Mouse (Mus musculus) cerebellum, postnatal 4 days (tissue): Measurements from ENCODE around the gene Rims1.
A peak's percentile ranks its signal among the peaks of the same experiment; 100 is the strongest.

ENCODE experiments used
- DNase-seq, 2 experiments: peaks; one replicate each; pipeline ENCODE4 v3.0.0; 2022; ENCODE audit warnings: low spot score in 2 of 2, mixed read lengths in 1 of 2

Rims1 gene

GRCm38 (mm10) chr1:22805726-22806625 is at the start of gene Rims1:
Gene Rims1 (minus strand): TSS chr1:22805994.
- peak; percentile 48 to 65 for DNase-seq

DNA sequence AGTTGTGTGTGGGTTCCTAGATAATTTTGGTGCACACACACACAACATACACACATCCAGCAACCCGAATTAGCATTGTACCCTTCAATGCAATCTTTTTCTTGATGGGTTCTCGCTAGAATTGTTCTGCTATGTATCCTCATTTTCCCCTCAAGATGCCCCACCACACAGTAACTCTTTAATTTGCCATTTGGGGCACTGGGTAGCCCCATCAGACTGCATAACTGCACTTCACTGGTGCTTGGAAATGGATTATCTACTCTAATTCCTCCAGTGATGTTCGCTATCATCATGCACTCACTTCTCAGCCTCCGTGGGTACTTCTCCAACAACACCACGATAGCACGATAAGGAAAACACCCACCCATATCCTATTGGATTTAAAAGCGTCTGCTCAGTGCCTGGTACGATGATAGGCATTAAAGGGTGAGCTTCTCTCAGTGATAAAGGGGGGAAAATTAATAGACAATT is 867 bp upstream of the Rims1 start:
- no peak for DNase-seq

GRCm38 (mm10) chr1:22805025-22805725 is 619 bp downstream of the Rims1 start:
- peak in 1 of 2 experiments; percentile 26 for DNase-seq

- no peak for DNase-seq
Observed at GRCm38 (mm10) chr1:22804148-22804885, 1.5 kb downstream of the Rims1 start.

DNA sequence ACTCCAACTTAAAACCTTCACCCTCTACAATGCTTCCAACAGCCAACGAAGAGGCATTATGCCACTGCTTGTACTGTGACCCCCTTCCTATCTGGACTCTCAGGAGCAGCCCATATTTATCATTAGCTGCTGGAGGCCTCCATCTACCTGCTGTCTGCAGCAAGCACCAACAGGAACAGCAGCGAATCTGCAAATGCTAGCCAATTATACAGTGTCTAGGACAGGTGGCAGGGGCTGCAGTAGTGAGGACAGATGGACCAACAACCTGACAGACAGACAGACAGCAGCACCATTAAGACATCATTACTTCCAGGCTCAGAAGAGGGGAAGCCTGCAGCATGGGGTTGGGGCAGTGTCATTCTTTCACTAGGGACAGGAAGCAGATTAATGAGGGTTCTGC is 2.3 kb downstream of the Rims1 start:
- no peak for DNase-seq

DNA sequence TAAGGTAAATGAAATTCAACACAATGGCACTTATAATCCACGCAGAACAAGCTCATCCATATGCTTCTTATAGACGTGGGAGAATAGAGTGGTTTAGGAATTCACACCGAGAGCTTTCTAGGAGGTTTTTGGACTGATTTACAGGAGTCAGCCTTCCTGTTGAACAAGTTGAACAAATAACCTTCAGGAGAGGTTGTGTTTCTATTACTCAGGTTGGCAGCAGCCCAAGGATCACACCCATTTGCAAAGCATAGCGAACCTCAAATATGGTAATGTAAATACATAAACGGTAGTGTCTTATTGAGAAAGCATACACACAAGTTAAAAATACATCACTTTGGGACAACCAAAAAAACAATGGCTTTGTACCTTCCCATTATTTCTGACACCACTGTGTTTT is 5.5 kb downstream of the Rims1 start:
- DNase-seq, result no peak

DNA sequence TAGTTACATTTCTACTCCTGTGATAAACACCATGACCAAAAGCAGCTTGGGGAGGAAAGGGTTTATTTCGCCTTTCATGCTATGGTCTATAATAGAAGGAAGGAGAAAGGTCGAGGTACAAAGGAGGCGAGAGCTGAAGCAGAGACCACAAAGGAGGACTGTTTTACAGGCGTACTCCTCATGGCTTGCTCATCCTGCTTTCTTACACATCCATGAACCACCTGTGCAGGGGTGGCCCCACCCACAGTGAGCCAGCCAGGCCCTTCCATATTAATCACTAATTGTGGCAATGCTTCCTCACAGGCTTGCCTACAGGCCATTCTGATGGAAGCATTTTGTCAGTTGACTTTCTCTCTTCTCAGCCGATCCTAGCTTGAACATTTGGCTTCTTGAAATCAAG is 8.7 kb downstream of the Rims1 start:
- DNase-seq, result no peak

GRCm38 (mm10) chr1:22789391-22789909 is 16.3 kb downstream of the Rims1 start:
- no peak for DNase-seq

- no peak for DNase-seq
Observed at GRCm38 (mm10) chr1:22787616-22788015, 18.2 kb downstream of the Rims1 start.

GRCm38 (mm10) chr1:22770530-22771254 is 35.1 kb downstream of the Rims1 start:
- DNase-seq, result no peak

DNA sequence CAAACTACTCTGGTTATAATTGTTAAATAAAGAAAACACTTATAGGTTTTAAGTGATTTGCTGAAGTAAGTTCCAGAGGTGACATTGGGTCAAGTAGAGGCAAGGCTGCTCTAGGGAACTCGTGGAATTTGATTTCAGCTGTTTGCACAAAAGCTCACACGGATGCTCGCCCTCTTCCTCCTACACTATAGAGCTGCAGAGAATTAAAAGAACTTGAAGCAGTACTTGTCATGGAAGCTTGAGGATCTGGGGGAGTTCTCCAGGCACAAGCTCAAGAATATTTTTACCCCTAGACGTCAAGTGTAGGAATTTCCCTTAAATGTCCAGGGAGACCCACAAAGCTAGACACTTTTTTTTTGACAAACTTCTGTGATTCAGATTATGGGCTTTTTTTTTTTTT is 42.4 kb downstream of the Rims1 start:
- no peak for DNase-seq

- DNase-seq, result no peak
Observed at GRCm38 (mm10) chr1:22762780-22763179, 43.0 kb downstream of the Rims1 start.

DNA sequence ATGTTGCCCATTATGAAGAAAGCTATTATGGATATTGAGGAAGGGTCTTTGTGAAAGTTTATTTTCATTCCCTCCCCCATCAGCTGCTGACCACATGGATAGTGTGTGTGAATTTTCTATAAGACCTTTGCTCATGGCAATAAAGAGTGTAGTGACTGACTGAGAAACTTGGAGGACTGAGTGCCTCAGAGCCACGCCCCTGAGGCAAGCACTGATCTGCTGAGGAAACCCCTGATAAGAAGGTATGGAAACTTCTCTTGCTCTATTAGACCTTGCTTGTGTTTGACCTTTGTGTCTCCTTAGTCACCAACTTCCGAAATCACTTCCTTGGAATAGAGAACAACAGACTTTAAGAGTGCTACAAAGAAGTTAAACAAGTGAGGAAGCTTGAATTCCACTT is 55.3 kb downstream of the Rims1 start:
- DNase-seq, result no peak

- DNase-seq, result no peak
Observed at GRCm38 (mm10) chr1:22744655-22745054, 61.1 kb downstream of the Rims1 start.

DNA sequence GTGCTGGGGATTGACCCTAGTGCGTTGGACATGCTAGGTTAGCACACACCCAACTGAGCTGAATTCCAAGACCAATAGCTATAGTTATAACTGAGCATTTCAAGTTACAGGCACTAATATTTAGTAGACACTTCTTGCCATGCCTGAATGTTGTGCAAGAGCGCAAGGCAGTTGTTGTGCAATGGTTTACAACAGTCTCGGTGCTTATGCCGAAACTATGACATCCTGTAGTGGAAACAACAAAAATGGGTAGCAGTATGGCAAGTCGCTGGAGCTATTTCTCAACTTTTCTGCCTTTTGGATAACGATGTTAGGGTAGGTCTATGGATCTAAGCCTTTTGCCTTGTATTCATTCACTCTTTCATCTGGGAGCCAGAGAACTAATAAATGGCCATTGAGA is 68.3 kb downstream of the Rims1 start:
- no peak for DNase-seq

GRCm38 (mm10) chr1:22734429-22734828 is 71.4 kb downstream of the Rims1 start:
- DNase-seq, result no peak

GRCm38 (mm10) chr1:22733281-22733680 is 72.5 kb downstream of the Rims1 start:
- DNase-seq, result no peak

DNA sequence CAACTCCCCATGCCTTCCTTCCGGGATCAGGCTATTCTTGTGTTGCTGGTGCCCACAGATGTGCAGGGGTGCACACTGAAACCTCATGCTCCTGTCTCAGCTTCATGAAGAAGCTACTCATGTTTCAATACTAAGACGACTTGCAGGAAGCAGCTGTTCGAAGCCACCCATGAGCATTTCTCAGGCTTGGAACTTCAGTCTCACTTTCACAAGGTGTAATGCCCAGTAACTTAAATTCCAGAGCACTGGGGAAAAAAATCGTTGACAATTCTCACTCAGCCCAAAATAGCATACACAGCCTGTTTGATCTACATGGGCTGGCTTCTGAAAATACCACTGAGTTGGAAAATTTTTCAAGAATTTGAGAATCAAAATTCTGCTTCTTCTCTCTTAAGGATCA is 77.6 kb downstream of the Rims1 start:
- DNase-seq, result no peak

GRCm38 (mm10) chr1:22721706-22722105 is 84.1 kb downstream of the Rims1 start:
- no peak for DNase-seq

DNA sequence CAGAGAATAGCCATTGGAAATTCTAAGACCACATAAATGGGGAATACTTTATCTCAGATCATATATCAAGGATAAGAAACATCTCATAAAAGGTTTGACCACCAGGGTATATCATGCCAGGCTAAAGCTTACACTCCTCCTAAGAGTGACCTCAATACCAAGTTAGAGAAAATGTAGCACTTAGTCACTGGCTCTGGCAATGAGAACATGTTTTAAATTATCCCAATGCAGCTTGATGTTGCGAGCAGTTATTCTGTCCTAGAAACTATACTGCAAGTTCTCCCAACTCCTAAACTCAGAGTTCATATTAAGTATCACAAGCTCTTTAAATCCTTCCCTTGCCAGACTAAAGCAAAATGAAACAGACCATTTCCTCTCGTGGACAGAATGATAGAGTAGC is 85.1 kb downstream of the Rims1 start:
- no peak for DNase-seq

DNA sequence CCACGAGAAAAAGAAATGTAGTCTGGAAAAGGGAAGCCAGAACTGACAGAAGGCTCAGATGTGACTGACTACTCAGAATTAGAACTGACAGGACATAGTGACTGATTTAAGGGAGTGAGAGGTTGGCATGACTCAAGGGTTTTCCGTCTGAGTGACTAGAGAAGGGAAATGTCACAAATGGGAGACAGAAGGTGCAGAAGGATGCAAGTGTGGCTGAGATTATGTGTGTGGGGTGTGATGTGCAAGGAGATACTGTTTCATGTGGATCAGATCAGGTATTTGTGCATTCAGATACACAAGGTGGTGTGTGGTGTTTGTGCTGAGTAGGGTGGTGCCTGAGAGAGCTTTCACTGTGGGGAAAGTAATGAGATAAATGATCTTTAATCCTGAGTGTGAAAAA is 96.3 kb downstream of the Rims1 start:
- DNase-seq, result no peak
